Mouse (Mus musculus): ENCODE results near the gene Ankrd54.

GRCm38 (mm10) chr15:79098868-79099267, 36.2 kb upstream of the Ankrd54 start:
- TF ChIP-seq UBTF (IDR thresholded peaks at IDR 0.05; ENCODE audit: low read depth, low read length) (no peak), ZC3H11A (IDR thresholded peaks at IDR 0.05; ENCODE audit: low read depth, low read length) (no peak), CTCF (conservative IDR thresholded peaks at IDR 0.05 in 1 of 2, IDR thresholded peaks at IDR 0.05 in 1 of 2; ENCODE audit: low read depth in 2 of 2, low read length in 2 of 2) (no peak), TCF12 (IDR thresholded peaks at IDR 0.05; ENCODE audit: low read depth, low read length) (no peak), ELF1 (IDR thresholded peaks at IDR 0.05; ENCODE audit: low read depth, low read length) (no peak), POLR2A (IDR thresholded peaks at IDR 0.05; ENCODE audit: low read depth, low read length) (no peak)
